Mouse (Mus musculus) spleen, postnatal 4 days (tissue): ENCODE data around the gene Tnip3.

Experiments used
- DNase-seq, 2 experiments: peaks; one replicate each; pipeline ENCODE4 v3.0.0; 2022; ENCODE audit warnings: low spot score in 2 of 2

Gene Tnip3

DNA sequence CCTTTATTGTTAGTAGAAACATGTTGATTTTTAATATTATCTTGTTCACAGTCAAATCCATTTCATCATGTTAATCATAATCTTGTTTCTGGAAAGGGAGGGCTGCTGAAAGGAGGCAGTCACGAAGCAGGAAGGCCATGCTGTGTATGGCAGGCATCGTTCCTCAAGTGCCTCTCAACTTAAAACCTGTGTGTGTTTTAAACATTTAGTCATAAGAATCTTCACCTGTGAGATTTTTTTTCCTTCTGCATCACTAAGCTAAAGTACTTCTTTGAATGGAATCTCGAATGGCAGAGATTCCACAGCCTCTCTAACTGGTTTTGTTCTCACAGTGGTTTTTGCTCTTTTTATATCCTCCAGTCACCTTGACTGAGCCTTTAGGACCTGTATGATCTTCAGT, 121.3 kb downstream of the Tnip3 start:
- no peak for DNase-seq

DNA sequence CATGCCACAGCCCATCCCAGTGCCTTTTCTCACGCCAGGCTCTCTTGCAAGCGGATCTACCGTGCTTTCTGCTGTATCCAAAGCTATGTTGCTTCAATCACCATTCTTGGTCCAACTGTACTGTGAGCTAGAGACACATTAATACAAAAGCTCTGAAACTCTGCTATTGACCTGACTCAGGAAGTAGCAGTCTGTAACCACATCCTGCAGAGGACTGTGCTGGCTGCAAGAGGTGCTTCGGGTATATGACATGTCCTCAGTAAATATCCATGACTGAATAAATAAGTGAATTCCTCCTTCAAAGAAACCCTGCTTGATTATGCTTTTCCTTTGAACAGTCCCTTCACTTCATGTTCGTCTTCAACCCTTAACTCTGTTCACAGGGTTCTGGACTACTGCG, 122.6 kb downstream of the Tnip3 start:
- no peak for DNase-seq

DNA sequence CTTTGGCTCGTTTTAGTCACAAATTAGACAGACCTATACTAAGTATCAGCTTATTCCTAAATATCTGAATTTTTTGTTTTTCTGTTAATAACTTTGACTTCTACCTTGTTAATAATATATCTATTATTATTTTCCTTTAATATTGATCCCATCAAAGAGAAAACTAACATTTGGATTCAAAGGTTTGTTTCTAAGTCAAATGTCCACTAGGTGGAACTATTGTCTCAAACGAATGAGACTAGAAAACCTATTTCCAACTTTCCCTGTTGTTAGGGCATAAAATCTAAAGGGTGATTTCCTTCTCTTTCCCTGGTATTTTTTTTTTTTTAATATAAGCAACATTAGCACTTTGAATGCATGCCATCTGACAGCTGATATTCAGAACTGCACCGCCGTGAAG, 126.3 kb downstream of the Tnip3 start:
- no peak for DNase-seq

DNA sequence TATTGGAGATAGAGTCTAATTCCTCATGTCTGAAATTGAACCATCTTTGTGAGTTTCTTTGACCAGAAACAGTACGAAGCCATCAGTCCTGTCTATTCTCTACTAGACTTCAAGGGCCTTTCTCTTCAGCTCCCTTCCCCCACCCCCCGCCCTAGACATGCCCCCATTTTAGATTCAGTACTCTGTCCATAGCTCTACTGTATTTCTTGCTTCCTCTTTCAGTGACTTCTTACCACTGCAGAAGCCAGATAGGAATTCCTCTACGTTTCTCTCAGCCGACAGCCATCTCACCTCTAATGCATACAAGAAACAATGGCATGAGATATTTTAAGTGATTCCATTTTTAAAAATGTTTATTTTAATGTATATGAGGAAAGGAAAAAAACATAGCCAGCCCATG, 136.2 kb downstream of the Tnip3 start:
- no peak for DNase-seq

DNA sequence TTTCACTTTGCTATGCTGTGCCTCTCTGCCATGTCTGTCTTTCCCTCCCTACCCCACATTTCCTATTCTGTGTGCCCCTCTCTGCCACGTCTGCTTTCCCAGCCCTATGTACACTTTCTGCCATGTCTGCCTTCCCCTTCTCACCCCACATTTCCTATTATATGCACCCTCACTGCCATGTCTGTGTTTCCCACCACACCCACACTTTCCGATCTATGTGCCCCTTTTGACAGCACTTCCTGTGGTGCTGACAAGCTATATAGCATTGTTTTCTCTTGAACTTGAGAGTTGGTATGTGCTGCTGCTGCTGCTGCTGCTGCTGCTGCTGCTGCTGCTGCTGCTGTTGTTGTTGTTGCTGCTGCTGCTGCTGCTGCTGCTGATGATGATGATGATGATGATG, 136.9 kb downstream of the Tnip3 start:
- DNase-seq = no peak

DNA sequence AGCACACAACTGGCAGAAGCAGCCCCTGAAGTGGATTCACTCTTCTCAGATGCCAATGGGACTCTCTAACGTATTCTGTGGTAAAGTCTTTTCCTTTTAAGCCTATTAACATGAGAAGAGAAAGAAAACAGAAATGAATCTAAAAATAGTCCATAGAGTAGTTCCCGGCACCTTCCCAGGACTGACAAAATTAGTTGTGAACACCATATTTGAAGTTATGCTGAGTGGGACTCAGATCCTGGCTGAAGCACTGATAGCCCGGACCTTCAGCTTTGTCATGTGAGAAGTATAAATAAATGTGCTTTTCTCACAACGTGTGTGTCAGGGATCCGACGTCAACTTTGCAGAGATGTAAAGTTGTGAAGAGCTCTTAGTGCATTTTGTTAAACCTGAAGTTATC, 138.9 kb downstream of the Tnip3 start:
- DNase-seq = no peak

DNA sequence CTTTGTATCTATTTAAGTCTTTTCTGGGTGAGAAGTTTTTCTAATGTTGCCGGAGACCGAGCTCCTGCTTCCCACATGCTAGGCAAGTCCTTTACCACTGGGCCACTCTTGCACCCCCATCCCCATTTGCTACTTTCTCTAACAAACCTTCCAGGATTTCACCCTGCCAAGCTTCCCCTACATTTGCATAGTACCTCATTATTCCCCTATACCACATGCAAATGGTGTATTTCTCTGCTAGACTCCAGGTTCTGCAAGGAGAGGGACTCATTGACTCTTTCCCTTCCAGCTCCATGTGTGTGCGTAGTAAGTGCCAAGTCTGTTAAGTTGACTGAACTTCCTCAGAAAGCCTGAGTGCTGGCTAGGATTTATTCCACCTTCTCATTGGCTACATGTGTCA, 141.2 kb downstream of the Tnip3 start:
- no peak for DNase-seq

DNA sequence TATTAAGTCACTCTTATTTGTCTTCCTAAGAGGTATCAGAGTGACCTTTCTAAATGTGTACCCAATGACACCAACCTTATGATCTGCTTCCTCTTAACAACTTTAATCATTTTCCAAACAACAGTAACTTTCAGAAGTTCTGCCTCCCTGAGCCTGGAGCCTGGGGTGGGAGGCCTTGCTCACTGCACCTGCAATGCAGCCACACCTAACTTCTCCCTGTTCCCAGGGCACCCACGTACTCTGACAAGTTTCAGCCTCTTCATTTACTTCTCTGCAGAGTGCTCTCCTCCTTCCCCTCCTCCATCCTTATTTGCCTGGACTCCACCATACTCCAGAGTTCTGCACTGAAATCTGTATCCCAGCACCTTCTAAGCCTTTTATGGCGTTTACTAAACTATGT, 144.9 kb downstream of the Tnip3 start:
- DNase-seq = no peak

DNA sequence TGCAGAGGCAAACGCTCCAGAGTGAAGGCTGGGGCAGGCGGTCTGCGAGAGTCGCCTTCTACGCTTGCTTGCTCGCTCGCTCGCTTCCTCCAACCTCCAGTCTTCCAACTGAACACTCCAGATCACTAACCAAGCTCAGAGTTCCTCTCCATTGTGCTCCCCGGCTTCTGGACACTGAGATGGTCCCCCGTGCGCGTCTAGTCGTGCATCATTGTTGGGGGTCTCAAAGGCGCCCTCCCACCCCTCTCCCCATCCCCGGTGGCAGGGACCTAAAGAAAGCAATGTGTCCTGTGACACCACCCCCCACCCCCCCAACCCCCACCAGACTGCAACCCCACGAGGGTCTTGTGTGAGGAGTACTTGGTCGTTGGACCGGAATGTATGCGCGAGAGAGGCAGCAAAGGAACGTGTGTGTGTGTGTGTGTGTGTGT, 145.9 kb downstream of the Tnip3 start:
- no peak for DNase-seq

DNA sequence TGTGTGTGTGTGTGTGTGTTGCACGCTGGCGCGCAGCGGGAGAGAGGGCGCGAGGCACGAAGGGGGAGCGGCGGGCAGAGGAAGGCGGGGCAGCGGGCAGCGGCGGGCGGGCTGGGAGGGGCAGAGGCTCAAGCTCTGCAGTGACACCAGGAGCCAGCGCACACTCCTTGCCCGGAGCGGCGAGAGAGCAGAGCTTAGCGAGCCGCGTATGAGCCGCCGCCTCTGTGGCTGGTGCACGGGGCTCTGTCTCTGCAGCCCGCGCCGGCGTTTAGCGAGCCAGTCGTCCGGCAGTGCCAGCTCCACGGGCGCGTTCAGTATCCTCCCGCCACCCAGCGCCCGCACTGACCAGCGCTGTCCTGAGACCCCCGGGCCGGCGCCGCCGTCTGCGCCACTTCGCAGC, 146.3 kb downstream of the Tnip3 start, which contains the start of gene Ndnf:
Gene Ndnf (plus strand): TSS at position 140 of the 400 bp plus-strand sequence.
- peak; percentile 29 to 71 for DNase-seq

DNA sequence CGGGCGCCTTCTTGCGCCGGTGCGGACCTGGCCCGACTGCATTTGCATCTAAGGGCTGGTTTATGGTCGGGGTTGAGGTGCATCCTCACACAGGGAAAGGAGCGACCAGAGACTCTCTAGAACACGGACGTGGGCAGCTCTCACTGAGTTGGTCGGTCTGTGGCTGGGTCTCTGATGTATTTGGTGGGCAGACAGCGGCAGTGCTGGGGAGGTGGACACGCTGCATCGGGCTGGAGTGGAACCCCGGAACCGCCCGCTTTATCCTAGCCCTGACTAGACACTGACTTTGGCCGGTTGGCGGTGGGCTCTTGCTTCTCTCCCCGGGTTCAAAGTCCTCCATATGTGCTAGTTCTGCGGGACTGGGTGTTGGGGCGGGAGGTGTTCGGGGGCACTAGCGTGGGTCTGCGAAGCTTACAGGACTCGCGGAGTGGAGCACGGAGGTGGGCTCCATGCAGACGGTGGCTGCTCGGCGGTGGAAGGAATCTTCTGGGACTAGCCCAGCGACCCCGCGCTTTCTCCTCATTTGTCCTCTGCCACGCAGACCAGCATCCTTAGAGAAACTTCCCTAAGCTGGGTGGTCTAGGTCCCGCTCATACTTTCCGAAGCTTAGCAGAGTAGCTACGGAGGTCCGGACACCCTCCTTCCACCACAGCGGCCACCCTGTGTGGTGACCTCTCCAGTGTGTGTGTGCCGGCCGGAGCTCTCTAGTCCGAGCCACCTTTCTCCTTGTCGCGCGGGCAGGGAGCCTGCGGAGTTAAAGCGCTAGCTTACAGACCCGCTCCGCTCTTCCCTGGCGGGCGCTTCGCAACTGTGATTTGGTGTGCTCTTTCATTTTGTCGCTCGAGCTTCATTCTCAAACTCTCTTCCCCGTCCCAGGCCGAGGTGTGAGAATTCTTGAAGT, 147.3 kb downstream of the Tnip3 start:
- peak in 1 of 2 experiments; percentile 60 for DNase-seq
